Mouse (Mus musculus) macrophage (primary cell): ENCODE results near the gene Alpk1. TPM values are rescaled to one million over a fixed set of nuclear protein-coding genes. Genes with fewer than 3 reads are reported as not detected.

Source experiments
- H3K27ac ChIP-seq: fragments of 350-480 bp; formaldehyde crosslinking; 2 replicates; pipeline ENCODE4 v1.9.0; 2021
- H3K36me3 ChIP-seq: fragments of 350-480 bp; formaldehyde crosslinking; 2 replicates; pipeline ENCODE4 v1.9.0; 2021; ENCODE audit errors: inconsistent target
- H3K4me3 ChIP-seq: fragments of 350-480 bp; formaldehyde crosslinking; 2 replicates; pipeline ENCODE4 v1.9.0; 2021; ENCODE audit errors: inconsistent target
- H3K79me2 ChIP-seq: fragments of 350-480 bp; formaldehyde crosslinking; 2 replicates; pipeline ENCODE4 v1.9.0; 2021; ENCODE audit errors: inconsistent target
- WGBS: methylation state at CpG from one replicate; pipeline ENCODE4 v1.1.7; 2026; ENCODE audit warnings: inconsistent platforms; ENCODE audit not compliant: missing documents; 5-methylcytosine and 5-hydroxymethylcytosine counted together
- polyA plus RNA-seq: library from polyadenylated mRNA; stranded (reverse); fragments of 250-400 nt; gene quantifications from 3 replicates; pipeline ENCODE4 v1.2.4, GENCODE M21; 2018; ENCODE audit warnings: inconsistent platforms

Gene Alpk1
- polyA plus RNA-seq, 1 experiment from 2014 or later, result 13.0 TPM

- Histone ChIP-seq H3K79me2 (peaks cover 18% of the 10 kb centered on the region), H3K27ac (peak overlapping the region; percentile 88), H3K4me3 (no peak overlapping the region), H3K36me3 (no peaks in the 10 kb centered on the region)
- WGBS, result 92% methylated on average over 9 of the region's 9 CpGs
These were observed 594 bp upstream of the Alpk1 start for GRCm38 (mm10) chr3:127780921-127781320.

DNA sequence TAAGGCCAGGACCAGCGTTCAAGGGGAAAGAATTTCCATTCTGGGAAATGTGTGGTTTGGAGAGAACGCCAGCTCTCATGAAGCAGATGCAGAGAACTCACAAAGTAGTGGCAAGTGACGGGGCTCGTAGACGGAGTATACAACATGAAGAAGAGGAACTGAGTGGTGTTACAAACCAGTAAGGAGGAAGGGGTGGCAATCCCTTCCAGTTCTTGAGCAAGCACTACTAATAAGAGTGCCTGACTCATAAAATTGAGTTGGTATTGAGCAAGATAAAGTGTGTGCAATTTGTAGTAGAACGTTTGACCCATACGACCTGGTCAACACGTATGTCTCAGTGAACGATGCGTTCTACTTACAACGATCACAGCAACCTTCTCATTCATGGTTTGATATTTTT, 11.2 kb downstream of the Alpk1 start:
- H3K27ac ChIP-seq, result peak overlapping the region; percentile 68
- no peaks in the 10 kb centered on the region for H3K36me3 ChIP-seq
- H3K79me2 ChIP-seq, result peaks cover 65% of the 10 kb centered on the region
- under 1% methylated on average over 11 of the region's 11 CpGs for WGBS
- H3K4me3 ChIP-seq, result no peak overlapping the region

- 83% methylated on average over 3 of the region's 3 CpGs for WGBS
- Histone ChIP-seq H3K79me2 (peaks cover 80% of the 10 kb centered on the region), H3K36me3 (no peaks in the 10 kb centered on the region), H3K4me3 (no peak overlapping the region), H3K27ac (no peak overlapping the region)
These were observed 14.4 kb downstream of the Alpk1 start for GRCm38 (mm10) chr3:127765971-127766370.

DNA sequence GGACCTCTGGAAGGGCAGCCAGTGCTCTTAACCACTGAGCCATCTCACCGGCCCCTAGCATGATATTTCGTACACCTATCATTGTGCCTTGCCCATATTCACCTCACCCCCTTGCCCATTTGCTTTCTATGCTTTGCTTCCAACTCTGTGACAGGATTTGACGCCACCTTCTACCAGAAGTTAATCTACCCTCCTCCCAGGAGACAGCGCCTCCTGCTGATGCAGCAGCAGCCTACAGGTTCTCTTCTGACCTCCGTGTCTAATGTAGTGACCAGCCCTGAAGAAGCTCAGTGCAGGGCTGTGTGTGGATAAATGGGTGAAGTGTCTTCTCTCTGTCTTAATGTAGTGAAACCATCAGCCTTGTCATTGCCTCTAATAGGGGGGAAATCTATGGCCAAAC, 15.8 kb downstream of the Alpk1 start:
- 96% methylated on average over 5 of the region's 5 CpGs for WGBS
- H3K4me3 ChIP-seq, result no peak overlapping the region
- H3K36me3 ChIP-seq, result no peaks in the 10 kb centered on the region
- no peak overlapping the region for H3K27ac ChIP-seq
- H3K79me2 ChIP-seq, result peaks cover 71% of the 10 kb centered on the region

- no peaks in the 10 kb centered on the region for H3K36me3 ChIP-seq
- H3K27ac ChIP-seq, result no peak overlapping the region
- WGBS, result 17% methylated on average over 7 of the region's 7 CpGs
- peaks cover 72% of the 10 kb centered on the region for H3K79me2 ChIP-seq
- no peak overlapping the region; the same call in 1 of the 2 replicates for H3K4me3 ChIP-seq
These were observed 17.2 kb downstream of the Alpk1 start for GRCm38 (mm10) chr3:127763076-127763612.

DNA sequence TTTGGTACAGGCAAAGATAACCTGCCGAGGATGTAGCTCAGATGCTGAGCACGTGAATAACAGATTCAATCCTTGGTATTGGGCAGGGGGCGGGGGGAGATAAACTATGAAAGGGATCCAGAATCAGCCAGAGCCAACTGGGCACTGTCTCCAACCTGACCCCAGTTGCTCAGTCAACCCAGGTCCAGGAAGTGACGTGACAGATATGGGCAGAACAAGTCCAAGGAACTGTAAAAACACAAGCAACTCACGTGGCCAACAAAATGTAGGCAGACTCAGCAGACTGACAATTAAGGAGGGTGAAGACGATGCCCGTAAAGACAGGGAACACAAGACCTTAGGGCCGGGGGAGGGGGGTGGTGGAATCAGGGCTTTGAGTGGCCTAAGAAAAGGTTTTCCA, 17.9 kb downstream of the Alpk1 start:
- Histone ChIP-seq H3K79me2 (peaks cover 70% of the 10 kb centered on the region), H3K4me3 (no peak overlapping the region), H3K36me3 (no peaks in the 10 kb centered on the region), H3K27ac (no peak overlapping the region)
- 63% methylated on average over 8 of the region's 8 CpGs for WGBS

- Histone ChIP-seq H3K79me2 (peaks cover 52% of the 10 kb centered on the region; the same call in 1 of the 2 replicates), H3K36me3 (peaks cover 7% of the 10 kb centered on the region; the same call in 1 of the 2 replicates), H3K4me3 (no peak overlapping the region), H3K27ac (no peak overlapping the region)
- WGBS, result 19% methylated on average over 8 of the region's 8 CpGs
These were observed 21.1 kb downstream of the Alpk1 start for GRCm38 (mm10) chr3:127759212-127759611.

DNA sequence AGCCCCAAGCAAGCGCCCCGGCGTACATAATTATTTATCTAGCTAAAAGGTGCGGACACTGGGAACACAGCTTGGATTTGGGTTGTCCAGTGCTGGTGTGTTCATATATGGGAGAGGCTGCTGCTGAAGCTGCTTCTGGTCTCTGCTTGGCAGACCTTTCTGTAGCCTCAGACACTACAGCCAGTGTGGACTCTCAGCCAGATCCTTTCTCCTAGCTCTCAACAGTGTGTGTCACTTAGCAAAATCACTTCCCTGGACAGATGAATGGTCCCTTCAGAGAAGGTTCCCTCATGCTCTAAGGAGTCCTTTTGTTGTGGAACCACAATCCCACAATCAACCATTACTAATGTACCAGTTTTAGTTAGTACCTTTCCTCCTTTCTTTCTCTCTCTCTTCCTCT, 21.5 kb downstream of the Alpk1 start:
- Histone ChIP-seq H3K27ac (no peak overlapping the region), H3K4me3 (no peak overlapping the region), H3K79me2 (peaks cover 48% of the 10 kb centered on the region; the same call in 1 of the 2 replicates), H3K36me3 (peaks cover 11% of the 10 kb centered on the region; the same call in 1 of the 2 replicates)
- WGBS, result 96% methylated on average over 4 of the region's 4 CpGs

- peaks cover 46% of the 10 kb centered on the region; the same call in 1 of the 2 replicates for H3K79me2 ChIP-seq
- no peak overlapping the region for H3K27ac ChIP-seq
- no peak overlapping the region for H3K4me3 ChIP-seq
- H3K36me3 ChIP-seq, result peaks cover 15% of the 10 kb centered on the region; the same call in 1 of the 2 replicates
These were observed 22.4 kb downstream of the Alpk1 start for GRCm38 (mm10) chr3:127757886-127758301.

DNA sequence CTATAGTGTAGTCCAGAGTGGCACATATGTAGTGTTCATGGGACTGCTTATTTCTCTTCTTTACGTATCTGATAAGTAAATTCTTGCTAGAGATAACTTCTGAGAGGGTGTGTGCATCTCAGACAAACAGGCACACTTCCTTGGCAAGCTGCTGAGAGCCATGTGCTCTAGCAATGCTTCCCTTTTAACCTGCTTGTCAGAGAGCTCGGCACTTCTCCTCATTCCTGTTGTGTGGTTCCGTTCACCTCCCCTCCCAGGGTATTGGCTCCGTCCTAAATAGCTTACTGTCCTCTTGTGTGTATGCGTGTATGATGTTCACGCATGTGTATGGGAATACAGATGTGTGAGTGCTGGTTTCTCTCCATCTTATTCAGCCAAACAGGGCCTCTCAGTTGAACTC, 23.9 kb downstream of the Alpk1 start:
- Histone ChIP-seq H3K27ac (no peak overlapping the region), H3K79me2 (peaks cover 40% of the 10 kb centered on the region; the same call in 1 of the 2 replicates), H3K4me3 (no peak overlapping the region), H3K36me3 (peaks cover 15% of the 10 kb centered on the region; the same call in 1 of the 2 replicates)
- WGBS, result 92% methylated on average over 6 of the region's 6 CpGs

GRCm38 (mm10) chr3:127749981-127750562, 30.3 kb downstream of the Alpk1 start:
- WGBS, result 69% methylated on average over 11 of the region's 12 CpGs
- H3K36me3 ChIP-seq, result peaks cover 33% of the 10 kb centered on the region; the same call in 1 of the 2 replicates
- no peak overlapping the region for H3K4me3 ChIP-seq
- H3K27ac ChIP-seq, result no peak overlapping the region
- peaks cover 6% of the 10 kb centered on the region; the same call in 1 of the 2 replicates for H3K79me2 ChIP-seq

GRCm38 (mm10) chr3:127749266-127749665, 31.1 kb downstream of the Alpk1 start:
- peaks cover 27% of the 10 kb centered on the region; the same call in 1 of the 2 replicates for H3K36me3 ChIP-seq
- H3K4me3 ChIP-seq, result no peak overlapping the region
- 79% methylated on average over 9 of the region's 9 CpGs for WGBS
- H3K79me2 ChIP-seq, result peaks cover 6% of the 10 kb centered on the region; the same call in 1 of the 2 replicates
- no peak overlapping the region for H3K27ac ChIP-seq

GRCm38 (mm10) chr3:127748644-127749043, 31.7 kb downstream of the Alpk1 start:
- peaks cover 21% of the 10 kb centered on the region; the same call in 1 of the 2 replicates for H3K36me3 ChIP-seq
- peaks cover 6% of the 10 kb centered on the region; the same call in 1 of the 2 replicates for H3K79me2 ChIP-seq
- 95% methylated on average over 4 of the region's 4 CpGs for WGBS
- no peak overlapping the region for H3K4me3 ChIP-seq
- no peak overlapping the region for H3K27ac ChIP-seq

DNA sequence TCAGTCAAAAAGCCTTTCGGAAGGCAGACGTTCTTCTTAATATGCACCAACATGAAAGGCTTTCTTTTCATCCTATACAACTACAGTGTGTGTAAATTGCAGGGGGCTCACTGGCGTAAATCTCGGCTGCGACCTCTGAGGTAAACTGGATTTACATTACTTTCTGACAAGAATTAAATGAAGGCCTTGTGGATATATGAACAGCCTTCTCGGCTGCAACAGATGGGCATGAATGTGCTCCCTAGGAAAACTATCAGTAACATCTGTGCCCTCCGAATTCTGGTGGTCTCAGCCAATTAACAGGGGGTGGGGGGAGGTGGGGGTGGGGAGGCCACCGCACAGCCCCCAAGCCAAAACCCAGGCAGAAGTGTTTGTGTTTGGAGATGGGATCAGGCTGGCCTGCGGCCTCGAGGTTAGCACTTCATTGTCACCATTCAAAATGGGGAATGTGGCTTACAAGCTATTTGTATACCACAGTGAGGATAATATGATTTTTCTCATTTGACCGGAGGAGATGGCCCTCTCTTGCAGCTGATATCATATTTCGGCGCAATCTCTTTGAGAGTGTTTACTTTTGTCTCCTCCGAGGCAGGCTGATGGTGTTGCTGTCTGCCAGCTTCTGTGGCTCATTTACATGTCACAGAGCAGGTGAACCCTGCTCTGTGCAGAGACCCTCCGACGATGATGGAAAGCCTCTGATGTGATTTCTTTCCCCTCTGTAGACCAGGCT, 34.3 kb downstream of the Alpk1 start:
- 86% methylated on average over 16 of the region's 16 CpGs for WGBS
- Histone ChIP-seq H3K27ac (no peak overlapping the region), H3K36me3 (peaks cover 18% of the 10 kb centered on the region; the same call in 1 of the 2 replicates), H3K79me2 (no peaks in the 10 kb centered on the region; the same call in 1 of the 2 replicates), H3K4me3 (no peak overlapping the region)

DNA sequence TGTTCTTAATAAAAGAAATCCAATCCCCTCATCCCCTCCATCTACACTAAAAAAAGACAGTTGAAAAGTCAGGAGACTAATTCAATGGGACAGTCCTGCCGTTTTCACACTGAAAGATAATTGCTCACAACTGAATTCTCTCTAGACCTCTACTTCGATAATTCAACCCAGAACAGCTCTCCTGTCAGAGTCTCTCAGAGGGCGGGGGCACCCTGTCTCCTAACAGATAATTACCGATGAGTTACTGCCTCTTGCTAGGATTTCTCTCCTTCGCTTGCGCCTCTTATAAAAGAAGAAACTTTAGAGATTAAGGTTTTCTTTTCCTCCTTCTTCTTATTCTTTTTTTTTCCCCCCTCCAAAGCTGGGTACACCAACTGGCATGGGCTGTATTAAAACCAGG, 34.8 kb downstream of the Alpk1 start:
- H3K36me3 ChIP-seq, result peaks cover 22% of the 10 kb centered on the region; the same call in 1 of the 2 replicates
- H3K79me2 ChIP-seq, result no peaks in the 10 kb centered on the region; the same call in 1 of the 2 replicates
- H3K27ac ChIP-seq, result no peak overlapping the region
- H3K4me3 ChIP-seq, result no peak overlapping the region
- WGBS, result 79% methylated on average over 6 of the region's 6 CpGs
